Mouse (Mus musculus) naive thymus-derived CD4-positive, alpha-beta T cell, adult 5 months (primary cell): Measurements from ENCODE around the gene Gm527. TPM values are rescaled to one million over a fixed set of nuclear protein-coding genes. Genes with fewer than 3 reads are reported as not detected.

Experiments
- polyA plus RNA-seq: library from polyadenylated mRNA; unstranded; fragments of 100-300 nt; shearing (Covaris generic); gene quantifications from one replicate; pipeline ENCODE4 v1.2.1, GENCODE M21; 2017

Gene Gm527
- 13.9 TPM for polyA plus RNA-seq

DNA sequence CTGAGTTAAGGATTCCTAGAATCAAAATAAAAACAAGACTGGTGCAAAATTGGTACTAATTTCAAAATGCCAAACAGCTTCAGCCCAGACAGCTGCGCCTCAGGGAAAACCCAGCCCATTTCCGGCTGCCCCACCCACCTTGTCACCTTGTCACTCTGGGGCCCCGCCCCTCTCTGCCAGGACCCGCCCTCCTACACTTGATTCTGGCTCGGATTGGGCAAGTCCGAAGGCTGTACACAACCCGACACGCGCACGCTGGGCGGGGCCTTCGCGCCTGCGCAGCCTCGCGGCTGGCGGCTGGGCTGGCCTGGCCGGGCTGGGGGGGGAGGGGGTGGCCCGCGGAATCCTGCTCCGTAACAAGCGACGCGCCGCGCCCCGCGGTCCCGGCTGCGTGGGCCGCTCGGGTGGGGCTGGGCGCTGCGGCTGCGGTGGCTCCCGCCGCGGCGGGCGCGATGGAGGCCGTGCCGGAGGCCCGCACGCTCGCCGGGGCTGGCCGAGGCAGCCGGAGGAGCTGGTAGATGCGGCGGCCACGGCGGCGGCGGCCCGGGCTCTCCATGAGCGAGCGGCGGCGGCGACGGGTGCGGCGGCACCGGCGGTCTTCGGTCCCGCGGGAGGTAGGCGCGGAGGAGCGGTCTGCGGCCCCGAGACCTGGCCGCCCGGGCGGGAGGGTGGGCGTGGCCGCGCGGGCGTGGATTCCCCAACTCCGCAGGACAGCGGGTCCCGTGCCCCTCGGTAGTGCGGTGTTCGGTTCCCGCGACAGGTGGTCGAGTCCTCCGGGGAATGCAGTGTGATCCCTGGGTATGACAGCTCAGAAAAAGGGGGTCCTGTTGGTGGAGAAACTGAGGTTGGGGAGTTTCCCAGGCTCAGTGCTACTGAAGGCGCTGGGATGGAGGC lies at the start of gene Gm527:
Gene Gm527, plus strand, starts transcription at position 329 of the 894 bp plus-strand sequence.

DNA sequence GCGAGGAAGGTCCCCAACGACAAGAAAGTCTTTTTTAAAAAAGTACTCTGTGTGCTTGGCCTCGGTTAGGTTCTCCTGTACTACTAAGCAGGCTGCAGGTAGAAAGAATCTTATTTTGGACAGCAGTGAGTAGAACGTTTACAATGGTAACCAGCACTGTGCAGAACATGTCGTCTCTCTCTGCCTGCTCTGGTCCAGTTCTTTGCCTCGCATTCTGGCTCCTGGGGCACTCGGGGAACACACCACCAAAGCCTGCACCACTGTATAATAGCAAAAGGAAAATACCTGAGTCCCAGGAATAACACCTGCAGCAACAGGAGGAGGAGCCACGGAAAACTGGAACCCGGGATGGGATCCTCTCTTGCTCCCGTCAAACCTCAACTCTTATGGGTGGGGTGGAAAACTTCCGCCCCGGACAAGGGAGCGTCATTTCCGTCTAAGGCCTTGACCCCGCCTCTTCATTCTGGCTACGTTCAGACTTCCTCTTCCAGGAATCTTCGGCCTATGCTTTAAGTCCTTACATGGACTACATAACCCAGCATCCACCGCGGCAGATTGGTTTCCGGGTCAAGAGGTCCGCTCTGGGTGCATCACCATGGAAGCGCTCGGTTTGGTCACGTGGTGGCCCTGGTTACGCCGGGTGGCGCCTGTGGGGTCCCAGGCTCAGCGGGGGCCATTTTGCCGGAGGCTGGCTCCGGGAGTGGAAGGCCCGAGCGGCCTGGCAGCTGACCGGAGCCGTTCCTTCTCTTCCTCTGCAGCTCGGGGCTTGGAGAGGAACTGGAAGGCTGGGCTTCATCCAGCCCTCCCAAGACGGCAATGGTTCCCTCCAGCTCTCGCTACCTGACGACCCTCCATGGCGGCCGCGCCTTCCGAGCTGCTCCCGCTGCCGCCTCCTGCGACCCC lies 47.7 kb downstream of the Gm527 start, which contains the start of the genes Klhl28 and Togaram1:
Gene Klhl28, minus strand, starts transcription at position 411 of the 903 bp plus-strand sequence.
Gene Togaram1, plus strand, starts transcription at position 681 of the 903 bp plus-strand sequence.

Other genes with a start within 250 kb of the Gm527 start
- gene Klhl28, start 47.6 kb downstream of the Gm527 start, polyA plus RNA-seq, result 28.5 TPM
- gene Togaram1, start 47.9 kb downstream of the Gm527 start, polyA plus RNA-seq, result 50.1 TPM
- 109 TPM for gene Prpf39, start 118.4 kb downstream of the Gm527 start, polyA plus RNA-seq
- gene Fkbp3, start 156.1 kb downstream of the Gm527 start, polyA plus RNA-seq, result 180 TPM
- gene Fancm, start 157.7 kb downstream of the Gm527 start, polyA plus RNA-seq, result 15.7 TPM